Mouse (Mus musculus) stomach, embryonic 14.5 days (tissue): ENCODE measurements around the gene Ppil3. TPM values are rescaled to one million over a fixed set of nuclear protein-coding genes. Genes with fewer than 3 reads are reported as not detected.

Experiments
- ATAC-seq: fragments of 200-750 bp; cut with Nextera tagmentation; 2 replicates; pipeline ENCODE4 v1.8.0; 2017; ENCODE audit warnings: low read depth, moderate TSS enrichment; ENCODE audit not compliant: insufficient number of reproducible peaks, insufficient read depth, low FRiP score
- H3K27ac ChIP-seq: fragments of 300-500 bp; sonication (generic); 2 replicates; pipeline ENCODE4 v1.5.1; 2014; ENCODE audit warnings: mild to moderate bottlenecking, low read length, moderate library complexity, mixed read lengths
- H3K27me3 ChIP-seq: fragments of 300-500 bp; sonication (generic); 2 replicates; pipeline ENCODE4 v1.6.1; 2014; ENCODE audit warnings: low read length, control low read depth, mixed read lengths; ENCODE audit not compliant: control insufficient read depth, insufficient read depth
- H3K36me3 ChIP-seq: fragments of 300-500 bp; sonication (generic); 2 replicates; pipeline ENCODE4 v1.6.1; 2014; ENCODE audit warnings: mild to moderate bottlenecking, control low read depth, low read length, moderate library complexity, mixed read lengths; ENCODE audit not compliant: control insufficient read depth, insufficient read depth
- H3K4me1 ChIP-seq: fragments of 300-500 bp; sonication (generic); 2 replicates; pipeline ENCODE4 v1.6.1; 2014; ENCODE audit warnings: low read length, control low read depth, mixed read lengths; ENCODE audit not compliant: control insufficient read depth, insufficient read depth
- H3K4me2 ChIP-seq: fragments of 300-500 bp; sonication (generic); replicated peaks from 2 replicates; pipeline ENCODE4 v1.6.1; 2014; ENCODE audit warnings: low read depth, low read length, control low read depth
- H3K4me3 ChIP-seq: fragments of 300-500 bp; sonication (generic); 2 replicates; pipeline ENCODE4 v1.5.1; 2014; ENCODE audit warnings: low read depth, low read length, control low read depth
- H3K9ac ChIP-seq: fragments of 300-500 bp; sonication (generic); replicated peaks from 2 replicates; pipeline ENCODE4 v1.6.1; 2014; ENCODE audit warnings: low read depth, mild to moderate bottlenecking, control low read depth, low read length, moderate library complexity, mixed read lengths
- H3K9me3 ChIP-seq: fragments of 300-500 bp; sonication (generic); 2 replicates; pipeline ENCODE4 v1.6.1; 2016; ENCODE audit warnings: low read depth, low read length, control low read depth; ENCODE audit not compliant: control insufficient read depth
- whole genome bisulfite sequencing: fragments of 180-500 bp; shearing (Covaris S2); extraction: QIAGEN DNeasy Blood & Tissue Kit; methylation state at CpG from one replicate; pipeline ENCODE4 v1.1.7; 2014; 5-methylcytosine and 5-hydroxymethylcytosine counted together
- polyA plus RNA-seq: library from polyadenylated mRNA; unstranded; fragments of >200 nt; fragmentation: Nextera tagmentation; extraction: Ambion mirVana; gene quantifications from 2 replicates; pipeline ENCODE4 v1.2.1, GENCODE M21; 2014

Gene Ppil3
- polyA plus RNA-seq = 54.5 and 58.5 TPM in 2 replicates

DNA sequence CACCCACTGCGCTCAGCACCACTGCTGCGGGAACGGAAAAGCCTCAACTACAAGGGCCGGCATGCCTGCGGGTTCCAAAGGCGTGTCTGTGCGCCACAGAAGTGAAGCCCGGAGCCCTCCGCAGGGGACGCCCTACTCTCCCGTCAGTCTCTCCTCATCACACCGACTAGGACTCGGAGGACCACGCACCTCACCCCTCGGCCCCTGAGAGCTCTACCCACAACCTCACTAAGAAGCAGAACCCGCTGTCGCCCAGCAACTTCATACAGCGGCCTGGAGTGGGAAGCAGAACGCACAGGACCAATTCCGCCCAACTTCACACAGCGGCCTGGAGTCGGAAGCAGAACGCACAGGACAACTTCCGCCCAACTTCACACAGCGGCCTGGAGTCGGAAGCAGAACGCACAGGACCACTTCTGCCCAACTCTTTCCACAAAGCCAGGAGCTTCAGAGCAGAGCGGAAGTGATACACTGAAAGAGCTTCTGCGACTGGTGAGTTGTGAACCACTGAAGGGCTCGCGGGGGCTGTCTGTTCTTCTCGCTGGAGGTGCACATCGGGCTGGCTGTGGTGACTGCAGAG lies at the start of gene Ppil3, which contains the start of gene Nif3l1:
TSS of gene Ppil3 (minus strand) at position 344 of the 580 bp plus-strand sequence.
TSS of gene Nif3l1 (plus strand) at position 9 of the 580 bp plus-strand sequence.
- H3K36me3 ChIP-seq = peaks cover 20% of the 10 kb centered on the region; the same call in 1 of the 2 replicates
- peaks cover 12% of the 10 kb centered on the region for H3K4me1 ChIP-seq
- H3K9me3 ChIP-seq = no peaks in the 10 kb centered on the region
- peak; percentile 94 for ATAC-seq
- H3K4me2 ChIP-seq = peak within 1 kb of the TSS; percentile 57
- peak within 1 kb of the TSS; percentile 63 for H3K4me3 ChIP-seq
- H3K27ac ChIP-seq = peak within 1 kb of the TSS; percentile 94
- WGBS = under 1% methylated on average over 33 of the region's 33 CpGs
- H3K9ac ChIP-seq = peak within 1 kb of the TSS; percentile 72
- no peaks in the 10 kb centered on the region for H3K27me3 ChIP-seq

DNA sequence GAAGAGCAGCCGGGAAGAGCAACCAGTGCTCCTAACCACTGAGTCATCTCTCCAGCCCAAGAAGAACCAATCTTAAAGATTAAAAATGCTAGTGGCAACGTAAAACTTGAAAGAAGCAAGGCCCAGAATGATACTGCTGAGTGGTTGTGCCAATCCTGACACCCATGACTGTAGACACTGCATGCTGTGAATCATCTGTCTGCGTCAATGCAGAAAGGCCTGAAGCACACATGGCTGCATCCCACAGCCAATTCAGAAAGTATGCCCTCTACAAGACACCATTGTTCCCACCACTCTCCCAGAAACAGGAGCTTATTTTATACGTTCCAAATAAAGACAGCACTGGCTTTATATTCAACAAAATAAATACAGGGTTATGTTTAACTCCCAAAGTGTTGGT lies 37.4 kb upstream of the Ppil3 start:
- ATAC-seq = no peak
- peaks cover 29% of the 10 kb centered on the region for H3K36me3 ChIP-seq
- 91% methylated on average over 4 of the region's 4 CpGs for whole genome bisulfite sequencing

DNA sequence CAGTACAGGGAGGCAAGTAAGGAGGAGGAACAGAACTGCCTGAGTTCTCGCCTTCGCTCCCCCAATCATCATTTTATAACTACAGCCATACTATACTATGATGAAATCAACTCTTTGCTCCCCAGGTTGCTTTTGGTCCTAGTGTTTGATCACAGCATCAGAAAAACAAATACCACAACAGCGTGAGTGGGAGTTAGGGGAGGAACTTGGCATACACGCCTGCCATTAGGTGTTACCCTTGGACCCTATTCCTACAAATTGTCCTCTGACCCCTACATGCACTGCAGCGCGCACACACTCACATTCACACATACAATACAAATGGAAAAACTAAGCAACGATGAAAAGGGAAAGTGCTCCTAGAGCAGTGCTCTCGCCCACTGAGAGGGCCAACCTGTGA lies 30.4 kb upstream of the Ppil3 start:
- no peak overlapping the region for H3K27ac ChIP-seq
- H3K9ac ChIP-seq = no peak overlapping the region
- no peaks in the 10 kb centered on the region for H3K27me3 ChIP-seq
- 96% methylated on average over 8 of the region's 8 CpGs for WGBS
- H3K9me3 ChIP-seq = no peaks in the 10 kb centered on the region
- H3K4me2 ChIP-seq = no peak overlapping the region
- ATAC-seq = no peak
- H3K4me1 ChIP-seq = no peaks in the 10 kb centered on the region
- peaks cover 50% of the 10 kb centered on the region for H3K36me3 ChIP-seq
- no peak overlapping the region for H3K4me3 ChIP-seq

More for the DNA sequence above, 37.4 kb upstream of the Ppil3 start:
- H3K4me3 ChIP-seq = no peak overlapping the region
- no peak overlapping the region for H3K27ac ChIP-seq
- no peak overlapping the region for H3K4me2 ChIP-seq
- H3K9me3 ChIP-seq = no peaks in the 10 kb centered on the region
- H3K27me3 ChIP-seq = no peaks in the 10 kb centered on the region
- H3K9ac ChIP-seq = no peak overlapping the region
- H3K4me1 ChIP-seq = no peaks in the 10 kb centered on the region

DNA sequence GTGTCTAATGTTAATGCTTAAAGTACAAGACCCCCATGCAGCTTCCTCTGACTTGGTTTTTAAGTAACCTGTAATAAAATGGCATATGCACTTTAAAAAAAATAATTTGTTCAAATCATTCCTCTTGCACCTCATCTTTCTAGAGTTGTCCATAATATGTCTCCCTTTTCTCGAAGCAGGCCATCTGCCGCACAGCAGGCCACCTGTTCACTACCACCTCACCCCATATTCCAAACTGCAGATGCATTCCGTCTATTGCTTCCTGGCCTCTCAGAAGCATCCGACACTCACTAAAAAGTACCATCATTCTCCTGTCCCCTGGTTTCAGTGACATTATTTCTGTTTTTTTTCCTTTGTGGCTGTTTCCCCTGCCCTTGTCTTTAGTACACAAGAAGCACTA lies 20.3 kb upstream of the Ppil3 start:
- Histone ChIP-seq H3K27me3 (no peaks in the 10 kb centered on the region), H3K4me2 (no peak overlapping the region), H3K9ac (no peak overlapping the region), H3K4me3 (no peak overlapping the region), H3K27ac (no peak overlapping the region), H3K36me3 (peaks cover 50% of the 10 kb centered on the region), H3K4me1 (no peaks in the 10 kb centered on the region), H3K9me3 (no peaks in the 10 kb centered on the region)
- WGBS = 93% methylated on average over 4 of the region's 4 CpGs
- no peak for ATAC-seq

DNA sequence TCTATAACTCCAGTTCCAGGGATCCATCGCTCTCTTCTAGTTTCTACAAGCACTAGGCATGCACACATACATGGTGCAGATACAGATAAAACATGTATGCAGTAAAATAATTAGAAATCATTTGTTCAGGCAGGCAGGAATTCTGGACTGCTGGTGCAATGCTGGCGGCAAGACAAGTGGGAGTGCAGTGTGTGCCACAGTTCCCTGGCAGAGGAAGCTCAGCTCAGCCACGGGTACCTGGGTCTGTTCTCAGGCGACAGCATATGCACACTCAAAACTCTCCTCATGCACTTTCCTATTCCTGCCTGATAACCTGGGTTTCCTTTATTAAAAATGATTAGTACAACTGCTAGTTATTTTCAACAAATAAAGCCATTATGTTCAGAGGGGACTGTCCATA lies 19.8 kb upstream of the Ppil3 start:
- Histone ChIP-seq H3K9me3 (no peaks in the 10 kb centered on the region), H3K27ac (no peak overlapping the region), H3K9ac (no peak overlapping the region), H3K27me3 (no peaks in the 10 kb centered on the region), H3K4me2 (no peak overlapping the region), H3K4me3 (no peak overlapping the region), H3K36me3 (peaks cover 49% of the 10 kb centered on the region), H3K4me1 (no peaks in the 10 kb centered on the region)
- WGBS = 93% methylated on average over 4 of the region's 4 CpGs
- ATAC-seq = no peak

DNA sequence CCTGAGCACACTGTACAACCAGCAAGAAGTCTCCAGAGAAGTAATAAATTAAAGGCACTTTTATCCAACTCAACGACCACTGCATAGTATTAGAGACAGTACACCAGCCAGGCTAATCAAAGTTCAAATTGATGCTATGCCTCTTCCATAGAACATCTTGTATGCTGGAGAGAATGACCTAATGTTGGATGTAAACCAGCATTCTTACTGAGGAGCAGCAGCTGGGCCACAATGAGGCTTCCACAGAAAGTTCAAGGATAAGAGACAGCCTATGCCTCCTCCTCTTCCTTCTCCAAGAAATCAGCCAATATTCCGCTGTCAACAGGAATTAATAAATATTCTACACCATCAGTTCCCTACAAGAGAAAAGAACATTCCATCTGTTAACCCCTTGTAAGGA lies 18.6 kb upstream of the Ppil3 start:
- Histone ChIP-seq H3K4me1 (no peaks in the 10 kb centered on the region), H3K36me3 (peaks cover 42% of the 10 kb centered on the region), H3K27me3 (no peaks in the 10 kb centered on the region), H3K9me3 (no peaks in the 10 kb centered on the region), H3K9ac (no peak overlapping the region), H3K4me3 (no peak overlapping the region), H3K4me2 (no peak overlapping the region), H3K27ac (no peak overlapping the region)
- WGBS = 68% methylated on average over 2 of the region's 2 CpGs
- ATAC-seq = no peak

DNA sequence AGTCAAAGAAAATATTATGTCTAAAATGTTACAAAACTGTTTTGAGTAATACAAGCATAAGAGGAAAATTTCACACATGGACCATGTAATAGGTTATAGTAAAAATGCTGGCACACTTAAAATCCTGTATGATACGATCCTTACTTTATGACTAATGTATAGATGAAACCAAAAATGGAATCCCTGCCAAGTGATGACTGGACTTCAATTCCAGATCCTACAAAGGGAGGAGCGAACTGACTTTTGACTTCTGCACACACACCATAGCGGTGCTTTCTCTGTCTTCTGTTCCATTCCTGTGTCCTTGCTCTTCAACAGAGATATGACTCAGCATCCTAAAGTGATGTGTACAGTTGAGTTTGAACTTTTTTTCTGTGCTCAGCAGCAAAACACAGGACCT lies 15.3 kb upstream of the Ppil3 start:
- no peak for ATAC-seq
- H3K27ac ChIP-seq = no peak overlapping the region
- H3K9ac ChIP-seq = no peak overlapping the region
- no peaks in the 10 kb centered on the region for H3K9me3 ChIP-seq
- H3K4me1 ChIP-seq = no peaks in the 10 kb centered on the region
- no peak overlapping the region for H3K4me2 ChIP-seq
- WGBS = 96% methylated on average over 3 of the region's 3 CpGs
- H3K36me3 ChIP-seq = peaks cover 49% of the 10 kb centered on the region
- H3K4me3 ChIP-seq = no peak overlapping the region
- no peaks in the 10 kb centered on the region for H3K27me3 ChIP-seq

DNA sequence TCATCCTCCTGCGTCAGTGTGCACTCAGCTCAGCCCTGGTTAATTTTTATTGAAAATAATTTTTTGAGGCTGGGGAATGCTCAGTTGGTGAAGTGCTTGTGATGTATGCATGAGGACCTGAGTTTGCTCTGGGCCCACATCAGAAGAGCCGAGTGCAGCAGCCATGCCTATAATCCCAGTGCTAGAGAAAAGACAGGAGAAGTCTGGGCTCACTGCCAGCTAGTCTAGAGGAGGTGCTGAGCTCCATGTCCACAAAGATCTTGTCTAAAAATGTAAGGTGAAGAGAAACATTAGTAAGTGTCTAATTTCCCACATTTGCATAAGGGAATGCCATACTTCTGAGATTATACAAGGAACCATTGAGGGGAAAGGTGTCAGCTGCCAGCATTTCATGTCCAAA lies 13.6 kb upstream of the Ppil3 start:
- Histone ChIP-seq H3K36me3 (peaks cover 53% of the 10 kb centered on the region), H3K4me2 (no peak overlapping the region), H3K27me3 (no peaks in the 10 kb centered on the region), H3K4me1 (no peaks in the 10 kb centered on the region), H3K27ac (no peak overlapping the region), H3K9me3 (no peaks in the 10 kb centered on the region), H3K4me3 (no peak overlapping the region), H3K9ac (no peak overlapping the region)
- 68% methylated on average over 2 of the region's 2 CpGs for WGBS
- no peak for ATAC-seq

DNA sequence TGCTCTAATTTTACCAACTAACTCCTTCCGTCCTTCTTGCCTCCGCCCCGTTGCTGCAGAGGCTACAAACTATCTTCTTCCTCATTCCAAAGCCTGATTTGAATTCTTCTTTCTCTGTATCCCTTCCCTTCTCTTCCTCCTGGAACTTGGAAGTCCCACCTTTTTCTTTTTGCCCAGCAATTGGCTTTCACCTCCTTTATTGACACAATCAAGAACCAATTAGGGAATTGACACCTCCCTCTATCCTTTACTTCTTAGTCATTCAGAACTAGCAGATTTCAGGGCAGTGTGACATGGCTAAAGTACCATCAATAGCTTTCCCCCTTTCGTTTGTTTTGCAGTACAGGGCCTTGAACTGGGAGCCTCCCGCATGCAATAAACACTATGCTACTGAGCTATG lies 12.9 kb upstream of the Ppil3 start:
- Histone ChIP-seq H3K9ac (no peak overlapping the region), H3K27me3 (no peaks in the 10 kb centered on the region), H3K36me3 (peaks cover 52% of the 10 kb centered on the region), H3K9me3 (no peaks in the 10 kb centered on the region), H3K4me2 (no peak overlapping the region), H3K4me1 (no peaks in the 10 kb centered on the region), H3K27ac (no peak overlapping the region), H3K4me3 (no peak overlapping the region)
- 87% methylated on average over 5 of the region's 5 CpGs for WGBS
- ATAC-seq = no peak
